Mouse (Mus musculus) heart, adult 2 months (tissue): Measurements from ENCODE around the gene Six3.

ENCODE experiments used
- CTCF ChIP-seq: fragments of 200-600 bp; IDR thresholded peaks from 2 replicates; pipeline ENCODE4 v1.8.1; 2022; ENCODE audit warnings: antibody characterized with exemption, mild to moderate bottlenecking, moderate library complexity
- EP300 ChIP-seq: fragments of 200-500 bp; IDR thresholded peaks from 2 replicates; pipeline ENCODE4 v1.6.1; 2011; ENCODE audit warnings: low read depth, low read length, control low read depth; ENCODE audit not compliant: insufficient read depth
- POLR2A ChIP-seq: fragments of 200-500 bp; IDR thresholded peaks from 2 replicates; pipeline ENCODE4 v1.6.1; 2011; ENCODE audit warnings: mild to moderate bottlenecking, low read depth, low read length, control low read depth; ENCODE audit not compliant: insufficient read depth

GRCm38 (mm10) chr17:85618359-85619112 lies 5.1 kb downstream of the Six3 start:
- TF ChIP-seq CTCF (no peak), EP300 (no peak), POLR2A (no peak)
